Mouse (Mus musculus) frontal cortex, postnatal 25 days (tissue): Measurements from ENCODE around the gene Ndufaf2.
A peak's percentile ranks its signal among the peaks of the same experiment; 100 is the strongest.

ENCODE experiments used
- DNase-seq, 2 experiments: peaks; one replicate each; pipeline ENCODE4 v3.0.0; 2022; ENCODE audit warnings: low spot score in 2 of 2

Gene Ndufaf2

GRCm38 (mm10) chr13:108039902-108040301 lies 118.5 kb downstream of the Ndufaf2 start:
- DNase-seq: no peak

GRCm38 (mm10) chr13:108039375-108039774 lies 119.0 kb downstream of the Ndufaf2 start:
- no peak for DNase-seq

GRCm38 (mm10) chr13:108032789-108033188 lies 125.6 kb downstream of the Ndufaf2 start:
- DNase-seq: no peak

GRCm38 (mm10) chr13:108025802-108026201 lies 132.6 kb downstream of the Ndufaf2 start:
- DNase-seq: no peak

- DNase-seq: no peak
Measured at GRCm38 (mm10) chr13:108017349-108017748, 141.1 kb downstream of the Ndufaf2 start.

- no peak for DNase-seq
Measured at GRCm38 (mm10) chr13:108015166-108015565, 143.3 kb downstream of the Ndufaf2 start.

- DNase-seq: no peak
Measured at GRCm38 (mm10) chr13:108013839-108014238, 144.6 kb downstream of the Ndufaf2 start.

- DNase-seq: no peak
Measured at GRCm38 (mm10) chr13:108013110-108013509, 145.3 kb downstream of the Ndufaf2 start.

GRCm38 (mm10) chr13:108007861-108008260 lies 150.6 kb downstream of the Ndufaf2 start:
- no peak for DNase-seq

- DNase-seq: no peak
Measured at GRCm38 (mm10) chr13:107996301-107996700, 162.1 kb downstream of the Ndufaf2 start.

- DNase-seq: no peak
Measured at GRCm38 (mm10) chr13:107995211-107995610, 163.2 kb downstream of the Ndufaf2 start.

GRCm38 (mm10) chr13:107992573-107992972 lies 165.8 kb downstream of the Ndufaf2 start:
- no peak for DNase-seq

- no peak for DNase-seq
Measured at GRCm38 (mm10) chr13:107984641-107985040, 173.8 kb downstream of the Ndufaf2 start.

GRCm38 (mm10) chr13:107984186-107984585 lies 174.2 kb downstream of the Ndufaf2 start:
- DNase-seq: no peak

GRCm38 (mm10) chr13:107983231-107983847 lies 175.1 kb downstream of the Ndufaf2 start:
- no peak for DNase-seq

GRCm38 (mm10) chr13:107979461-107979860 lies 179.0 kb downstream of the Ndufaf2 start:
- no peak for DNase-seq

GRCm38 (mm10) chr13:107976886-107977656 lies 181.4 kb downstream of the Ndufaf2 start:
- DNase-seq: no peak

GRCm38 (mm10) chr13:107972451-107972850 lies 186.0 kb downstream of the Ndufaf2 start:
- DNase-seq: no peak

GRCm38 (mm10) chr13:107971868-107972267 lies 186.6 kb downstream of the Ndufaf2 start:
- DNase-seq: no peak

GRCm38 (mm10) chr13:107970422-107971142 lies 187.8 kb downstream of the Ndufaf2 start:
- DNase-seq: no peak

GRCm38 (mm10) chr13:107969961-107970391 lies 188.4 kb downstream of the Ndufaf2 start:
- DNase-seq: peak in 1 of 2 experiments; percentile 9

- DNase-seq: no peak
Measured at GRCm38 (mm10) chr13:107964616-107965015, 193.8 kb downstream of the Ndufaf2 start.
